Mouse (Mus musculus): ENCODE data around the gene Piga.

GRCm38 (mm10) chrX:164416803-164417202 lies 2.8 kb upstream of the Piga start:
- no peak for TF ChIP-seq CTCF (IDR thresholded peaks at IDR 0.05; ENCODE audit: low read depth)
- no peak for TF ChIP-seq EP300 (IDR thresholded peaks at IDR 0.05; ENCODE audit: low read depth)

Data from liver, postnatal 0 days (tissue).